Mouse (Mus musculus) embryo, embryonic 11.5 days (tissue): ENCODE results near the gene Cactin.

Source experiments
- DNase-seq: peaks from one replicate; pipeline ENCODE4 v3.0.0-alpha.2; 2012; ENCODE audit warnings: low read depth, low spot score

Gene Cactin

GRCm38 (mm10) chr10:81364666-81365065, 43.8 kb downstream of the Cactin start:
- DNase-seq = no peak

GRCm38 (mm10) chr10:81365073-81365472, 44.2 kb downstream of the Cactin start:
- DNase-seq = no peak

DNA sequence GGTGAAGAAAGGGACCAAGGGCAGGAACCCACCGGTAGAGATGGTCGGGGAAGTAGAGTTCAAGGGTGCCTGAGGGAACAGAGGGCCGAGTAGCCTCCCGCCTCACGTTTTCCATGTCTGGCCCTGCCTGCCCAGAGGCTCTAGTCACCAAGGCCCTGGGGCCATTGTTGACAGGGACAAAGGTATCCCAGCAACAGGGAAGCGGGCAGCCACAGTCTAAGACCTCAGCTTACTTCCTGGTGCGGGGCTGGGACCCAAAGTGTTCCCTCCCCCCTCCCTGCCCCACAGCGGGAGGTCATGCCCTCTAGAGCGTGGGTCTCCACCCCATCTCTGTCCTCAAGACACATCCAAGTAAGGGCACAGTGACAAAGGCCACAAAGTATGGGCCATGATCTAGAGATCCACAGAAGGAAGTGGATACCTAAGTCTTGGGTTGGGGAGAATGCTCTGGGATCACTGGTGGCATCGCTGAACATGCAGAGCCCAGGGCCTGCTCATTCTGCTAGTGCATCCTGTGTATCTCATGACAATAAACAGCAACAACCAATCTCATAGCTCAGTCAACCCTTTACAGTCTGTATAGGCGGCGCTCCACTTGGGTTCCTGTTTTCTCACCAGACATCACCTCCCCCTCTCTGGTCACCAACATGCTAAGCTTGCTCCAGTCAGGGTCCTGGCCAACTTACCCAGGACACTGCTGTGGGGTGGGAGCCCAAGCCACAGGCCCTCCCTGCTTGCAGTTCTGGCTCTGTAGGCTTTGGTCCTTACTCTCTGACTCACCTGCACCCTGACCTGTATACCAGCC, 45.0 kb downstream of the Cactin start, which contains the start of gene 4930404N11Rik:
4930404N11Rik (minus strand) TSS at position 145 of the 805 bp plus-strand sequence.
- no peak for DNase-seq

- no peak for DNase-seq
These were observed 45.7 kb downstream of the Cactin start for GRCm38 (mm10) chr10:81366477-81367206.

DNA sequence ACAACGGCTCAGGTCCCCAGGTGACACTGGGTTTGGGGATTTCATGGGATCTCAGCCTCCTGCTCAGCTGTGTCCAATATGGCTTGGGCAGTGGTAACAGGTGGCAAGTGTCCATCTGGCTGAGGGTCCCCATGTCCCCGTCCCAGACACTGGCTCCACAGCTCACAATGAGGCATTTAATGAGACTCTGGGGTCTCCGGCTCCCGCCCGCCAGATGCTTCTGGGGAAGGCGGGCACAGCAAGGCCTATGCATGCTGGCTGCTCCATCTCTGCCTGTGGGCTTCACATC, 46.2 kb downstream of the Cactin start:
- DNase-seq = no peak

DNA sequence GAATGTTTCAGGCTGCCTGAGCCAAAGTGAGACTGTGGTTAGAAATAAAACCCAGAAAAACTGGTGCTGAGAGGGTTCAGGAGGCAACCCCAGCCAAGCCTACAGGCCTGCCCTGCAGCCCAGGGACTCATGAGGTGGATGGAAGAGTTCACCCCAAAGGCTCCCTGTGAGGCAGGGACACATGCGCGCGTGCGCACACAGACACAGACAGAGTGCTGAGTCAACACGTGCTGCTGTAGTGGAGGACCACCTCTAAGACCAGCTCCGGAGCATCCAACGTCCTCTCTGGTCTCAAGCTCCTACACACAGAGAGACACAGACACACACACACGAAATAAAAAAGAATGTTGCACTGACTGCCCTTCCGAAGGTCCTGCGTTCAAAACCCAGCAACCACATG, 54.4 kb downstream of the Cactin start:
- DNase-seq = no peak
